Mouse (Mus musculus) cortical plate, adult 2 months (tissue): ENCODE data around the gene Gm42669. TPM values are rescaled to one million over a fixed set of nuclear protein-coding genes. Genes with fewer than 3 reads are reported as not detected.

ENCODE experiments used
- H3K27ac ChIP-seq: fragments of 200-500 bp; 2 replicates; pipeline ENCODE4 v1.5.1; 2012; ENCODE audit warnings: low read length, control low read depth, inconsistent platforms; ENCODE audit not compliant: insufficient read depth
- H3K4me1 ChIP-seq: fragments of 200-500 bp; 2 replicates; pipeline ENCODE4 v1.6.1; 2011; ENCODE audit warnings: low read length; ENCODE audit not compliant: control insufficient read depth, insufficient read depth
- H3K4me3 ChIP-seq: fragments of 200-500 bp; 2 replicates; pipeline ENCODE4 v1.5.1; 2011; ENCODE audit warnings: mild to moderate bottlenecking, low read length, control low read depth; ENCODE audit not compliant: insufficient read depth
- CTCF ChIP-seq: fragments of 200-500 bp; IDR thresholded peaks from 2 replicates; pipeline ENCODE4 v1.5.1; 2011; ENCODE audit warnings: mild to moderate bottlenecking, control low read depth, low read length; ENCODE audit not compliant: insufficient read depth; ENCODE audit errors: extremely low read depth
- POLR2A ChIP-seq: fragments of 200-500 bp; IDR thresholded peaks from 2 replicates; pipeline ENCODE4 v1.6.1; 2011; ENCODE audit warnings: mild to moderate bottlenecking, low read length, control low read depth; ENCODE audit not compliant: insufficient read depth; ENCODE audit errors: extremely low read depth
- polyA plus RNA-seq: library from polyadenylated mRNA; depleted of rRNA; stranded (reverse); fragments of >200 nt; gene quantifications from 2 replicates; pipeline ENCODE4 v1.2.3, GENCODE M21; 2012

The Gm42669 gene
- polyA plus RNA-seq, 1 experiment = 0.96 TPM

GRCm38 (mm10) chr5:107496047-107496446 lies 11.4 kb upstream of the Gm42669 start:
- Histone ChIP-seq H3K4me3 (no peak overlapping the region), H3K27ac (no peak overlapping the region), H3K4me1 (peaks cover 1% of the 10 kb centered on the region)
- TF ChIP-seq CTCF = no peak
- TF ChIP-seq POLR2A = no peak

DNA sequence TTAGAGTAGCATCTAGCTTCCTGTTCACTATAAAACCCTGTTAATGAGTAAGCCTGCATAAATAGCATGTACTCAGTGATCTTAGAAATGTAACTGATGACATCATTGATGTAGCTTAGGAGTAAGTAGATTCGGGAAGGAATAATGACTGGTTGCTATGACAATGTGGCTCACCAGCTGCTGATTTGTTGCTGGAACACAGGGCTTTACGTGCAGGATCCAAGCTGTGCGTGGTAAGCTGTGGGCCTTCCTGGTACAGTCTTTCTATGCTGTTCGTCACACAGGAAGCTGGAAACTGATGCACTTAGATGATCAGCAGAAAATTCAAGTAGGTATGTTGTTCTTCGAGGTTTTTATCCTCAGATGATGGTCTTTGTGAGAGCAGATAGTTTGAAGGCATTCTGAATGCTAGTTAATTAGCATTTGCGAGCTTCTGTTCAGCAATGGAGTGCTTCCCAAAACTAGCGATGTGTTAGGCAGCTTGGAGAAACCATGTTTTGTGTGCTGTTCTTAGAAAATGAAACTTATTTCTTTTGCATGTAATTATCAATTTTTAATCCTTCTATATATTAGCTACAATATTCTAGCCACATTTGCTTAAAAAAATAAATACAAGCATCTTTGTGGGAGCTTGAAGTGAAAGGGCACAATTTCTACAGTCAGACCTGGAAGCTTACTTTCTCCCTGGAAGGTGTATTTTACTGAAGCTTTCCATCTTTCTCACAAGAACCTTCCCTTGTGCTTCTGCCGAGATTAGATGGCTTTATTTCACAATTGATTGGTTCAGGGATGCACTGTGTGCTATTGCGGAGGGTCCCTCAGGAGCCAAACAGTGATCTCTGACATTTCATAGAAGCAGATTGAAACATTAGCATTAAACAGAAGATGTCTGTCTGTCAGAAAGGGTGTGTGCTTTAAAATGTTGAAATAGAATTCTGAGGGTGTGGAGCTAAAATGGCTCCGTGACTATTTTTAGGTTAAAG lies 9.6 kb upstream of the Gm42669 start:
- peak overlapping the region; percentile 90 for H3K4me3 ChIP-seq
- TF ChIP-seq CTCF = no peak
- peak; percentile 99 for TF ChIP-seq POLR2A
- H3K4me1 ChIP-seq = no peaks in the 10 kb centered on the region; the same call in none of the 2 replicates
- peak overlapping the region; percentile 96 for H3K27ac ChIP-seq

DNA sequence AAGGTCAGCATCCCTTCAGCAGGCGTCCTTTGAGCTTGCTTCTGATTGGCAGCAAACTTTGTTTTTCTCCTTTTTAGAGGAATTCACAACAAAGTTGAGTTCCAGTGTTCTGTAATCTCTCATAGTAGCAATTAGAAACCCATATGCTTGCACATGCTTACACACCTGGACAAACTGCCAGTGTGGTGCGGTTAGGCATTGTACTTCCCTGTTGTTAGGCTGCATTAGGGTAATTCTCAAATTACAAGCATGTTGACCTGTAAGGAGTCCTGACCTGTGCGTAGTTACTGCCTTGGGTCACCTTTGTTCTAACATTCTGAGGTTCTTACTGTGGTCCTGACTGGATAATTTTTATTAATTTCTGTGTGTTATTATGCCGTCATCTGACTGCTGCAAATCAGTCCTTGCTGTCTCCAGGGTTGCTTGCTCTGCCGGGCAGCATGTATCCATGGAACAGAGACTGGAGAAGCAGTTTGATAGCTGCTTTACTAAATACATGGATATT lies 8.6 kb upstream of the Gm42669 start:
- no peak for TF ChIP-seq CTCF
- no peak for TF ChIP-seq POLR2A
- Histone ChIP-seq H3K4me1 (peaks cover 2% of the 10 kb centered on the region), H3K27ac (peak overlapping the region; percentile 57), H3K4me3 (peak overlapping the region; percentile 90)

- TF ChIP-seq CTCF (no peak), POLR2A (no peak)
- H3K4me1 ChIP-seq = peaks cover 2% of the 10 kb centered on the region
- H3K4me3 ChIP-seq = peak overlapping the region; percentile 36
- H3K27ac ChIP-seq = no peak overlapping the region
Measured at GRCm38 (mm10) chr5:107499891-107500535, 7.4 kb upstream of the Gm42669 start.

DNA sequence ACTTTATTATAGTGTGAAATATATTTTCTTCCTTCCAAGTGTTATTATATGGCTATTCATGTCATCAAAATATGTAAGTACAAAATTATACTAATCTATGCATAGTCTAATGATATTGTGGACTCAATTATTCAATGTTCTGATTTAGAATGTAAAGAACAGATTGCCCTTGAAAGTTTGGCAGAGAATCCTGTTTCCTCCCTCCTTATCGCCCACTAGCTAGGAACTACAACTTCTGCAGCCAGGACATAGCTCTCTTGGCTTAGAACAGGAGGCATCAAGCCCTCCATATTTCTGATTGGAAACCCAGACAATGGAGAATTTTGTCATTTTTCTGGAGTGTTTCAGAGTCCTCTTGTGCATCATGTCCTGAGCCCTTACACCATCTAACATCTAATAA lies 6.7 kb upstream of the Gm42669 start:
- H3K4me3 ChIP-seq = no peak overlapping the region; the same call in 1 of the 2 replicates
- H3K27ac ChIP-seq = no peak overlapping the region
- H3K4me1 ChIP-seq = peaks cover 2% of the 10 kb centered on the region
- TF ChIP-seq CTCF (no peak), POLR2A (no peak)

GRCm38 (mm10) chr5:107510503-107510902 lies 3.1 kb downstream of the Gm42669 start:
- TF ChIP-seq CTCF (no peak), POLR2A (no peak)
- Histone ChIP-seq H3K4me1 (peaks cover 2% of the 10 kb centered on the region), H3K4me3 (no peak overlapping the region), H3K27ac (no peak overlapping the region)

- H3K27ac ChIP-seq = no peak overlapping the region
- TF ChIP-seq CTCF = no peak
- TF ChIP-seq POLR2A = no peak
- no peak overlapping the region for H3K4me3 ChIP-seq
- H3K4me1 ChIP-seq = peaks cover 2% of the 10 kb centered on the region
Measured at GRCm38 (mm10) chr5:107511326-107511725, 3.9 kb downstream of the Gm42669 start.

- H3K4me1 ChIP-seq = peaks cover 2% of the 10 kb centered on the region
- TF ChIP-seq POLR2A (no peak), CTCF (peak; percentile 60)
Measured at GRCm38 (mm10) chr5:107513583-107513982, 6.2 kb downstream of the Gm42669 start.

GRCm38 (mm10) chr5:107515453-107515852 lies 8.0 kb downstream of the Gm42669 start:
- Histone ChIP-seq H3K4me3 (no peak overlapping the region), H3K27ac (no peak overlapping the region), H3K4me1 (peaks cover 2% of the 10 kb centered on the region)
- no peak for TF ChIP-seq CTCF
- TF ChIP-seq POLR2A = no peak

More at GRCm38 (mm10) chr5:107513583-107513982, 6.2 kb downstream of the Gm42669 start:
- Histone ChIP-seq H3K27ac (no peak overlapping the region), H3K4me3 (no peak overlapping the region)

DNA sequence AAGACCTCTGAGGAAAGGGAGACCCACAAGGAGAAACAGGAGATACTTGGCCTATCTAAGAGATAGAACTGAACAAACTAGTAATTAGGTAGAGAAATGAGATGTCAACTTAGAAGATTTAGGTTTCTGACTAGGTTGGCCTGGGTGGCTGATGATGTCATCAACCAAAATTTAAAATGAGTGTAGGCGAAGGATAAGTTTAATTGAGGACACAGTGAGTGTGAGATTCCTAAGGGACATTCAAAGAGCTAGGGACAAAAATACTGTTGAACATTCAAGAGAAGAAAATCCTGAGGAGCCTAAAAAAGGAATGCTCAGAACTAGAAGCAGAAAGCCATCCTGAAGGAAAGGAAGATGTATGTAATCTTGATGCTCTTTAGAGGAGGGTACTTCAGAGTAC lies 8.7 kb downstream of the Gm42669 start:
- H3K27ac ChIP-seq = no peak overlapping the region
- TF ChIP-seq CTCF (no peak), POLR2A (no peak)
- no peak overlapping the region for H3K4me3 ChIP-seq
- H3K4me1 ChIP-seq = no peaks in the 10 kb centered on the region; the same call in 1 of the 2 replicates
